Mouse (Mus musculus) embryo, embryonic 11 days (tissue): ENCODE measurements at regions not wholly inside any gene's neighbourhood (a gene's known extent, or its start where the extent isn't known, plus 50 kb on each side); places are given as distances from the start of the nearest gene placed in this dataset.

Experiments
- DNase-seq: peaks from one replicate; pipeline ENCODE4 v3.0.0-alpha.2; 2015

GRCm38 (mm10) chr12:66157630-66158292, 126.4 kb downstream of the Rpl10l start:
- peak; percentile 38 for DNase-seq

DNA sequence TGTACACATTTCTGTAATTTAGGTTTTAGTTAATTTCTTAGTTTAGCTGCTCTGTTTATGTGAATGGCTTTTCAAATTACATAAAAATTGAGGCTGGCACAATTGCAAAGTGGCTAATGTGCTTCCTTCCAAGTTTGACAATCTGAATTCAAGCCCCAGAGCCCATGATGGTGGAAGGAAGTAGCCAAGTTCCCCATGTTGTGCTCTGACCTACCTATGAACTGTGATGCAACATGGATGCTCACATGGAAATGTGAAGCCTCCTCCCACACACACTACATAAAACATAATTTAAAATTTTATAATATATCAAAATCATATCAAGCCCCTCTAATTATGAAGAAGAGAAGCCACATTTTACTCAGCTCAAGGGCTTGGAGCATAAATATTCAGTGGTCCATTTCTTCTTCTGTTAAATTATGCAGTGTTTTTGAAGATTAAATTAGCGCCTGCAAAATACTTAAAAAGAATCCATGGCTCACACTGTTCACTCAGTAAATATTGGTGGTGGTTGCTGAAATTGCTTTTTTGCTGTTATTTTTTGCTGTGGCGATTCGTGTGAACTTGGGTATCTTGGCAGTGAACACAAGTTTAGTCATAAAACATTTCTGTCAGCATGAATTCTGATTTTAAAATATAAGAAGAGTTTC, 127.1 kb downstream of the Rpl10l start:
- DNase-seq = no peak

- peak; percentile 16 for DNase-seq
These were observed 153.3 kb downstream of the Rpl10l start for GRCm38 (mm10) chr12:66130909-66131308.

GRCm38 (mm10) chr12:66119565-66119964, 164.6 kb downstream of the Rpl10l start:
- no peak for DNase-seq

- DNase-seq = no peak
These were observed 193.3 kb downstream of the Rpl10l start for GRCm38 (mm10) chr12:66090806-66091447.

DNA sequence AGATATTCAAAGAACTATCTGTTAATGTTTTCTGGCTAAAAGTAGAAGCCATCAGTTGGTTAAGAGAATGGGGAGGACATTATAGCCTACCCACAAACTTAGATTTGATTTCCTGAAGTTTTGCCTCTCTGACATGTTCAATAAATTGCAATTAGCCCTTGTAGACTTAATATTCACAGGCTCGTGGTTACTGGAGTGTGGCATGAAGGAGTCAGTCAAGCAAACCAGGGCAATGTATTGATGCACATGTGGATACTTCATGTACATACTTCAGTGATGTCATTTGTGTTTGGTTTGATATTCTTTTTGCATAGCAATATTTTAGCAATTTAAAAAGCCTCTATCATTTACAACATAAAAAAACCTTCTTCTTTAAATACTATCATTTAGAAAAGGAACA, 223.9 kb downstream of the Rpl10l start:
- no peak for DNase-seq

DNA sequence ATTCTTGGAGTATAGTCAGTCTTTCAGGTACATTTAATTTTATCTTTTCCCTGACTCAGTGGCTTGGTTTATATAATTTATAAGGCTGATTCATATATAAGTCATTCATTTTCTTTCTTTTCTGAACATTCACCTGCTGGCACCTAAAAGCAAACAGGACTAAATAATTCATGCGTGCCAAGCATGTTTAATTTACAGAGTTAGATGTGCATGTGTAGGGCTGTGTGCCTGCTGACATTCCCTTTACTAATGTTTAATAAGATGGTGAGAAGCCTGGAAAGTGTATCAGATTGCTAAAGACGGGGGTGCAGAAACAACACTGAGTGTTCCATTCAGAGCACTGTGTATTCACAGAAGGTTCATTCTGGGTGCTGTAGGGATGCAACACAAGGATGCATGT, 229.0 kb downstream of the Rpl10l start:
- DNase-seq = no peak

- no peak for DNase-seq
These were observed 235.3 kb downstream of the Rpl10l start for GRCm38 (mm10) chr12:66048936-66049335.

- no peak for DNase-seq
These were observed 247.9 kb downstream of the Rpl10l start for GRCm38 (mm10) chr12:66036281-66036680.

GRCm38 (mm10) chr12:66027535-66027934, 256.7 kb downstream of the Rpl10l start:
- DNase-seq = no peak

- DNase-seq = no peak
These were observed 271.5 kb downstream of the Rpl10l start for GRCm38 (mm10) chr12:66012706-66013105.
